Mouse (Mus musculus): ENCODE measurements around the gene Ccdc39. TPM values are rescaled to one million over a fixed set of nuclear protein-coding genes. Genes with fewer than 3 reads are reported as not detected.

Gene Ccdc39
- 1.7 and 1.8 TPM in 2 replicates for polyA plus RNA-seq (2015; fragmentation: Nextera tagmentation; extraction: Ambion mirVana)

DNA sequence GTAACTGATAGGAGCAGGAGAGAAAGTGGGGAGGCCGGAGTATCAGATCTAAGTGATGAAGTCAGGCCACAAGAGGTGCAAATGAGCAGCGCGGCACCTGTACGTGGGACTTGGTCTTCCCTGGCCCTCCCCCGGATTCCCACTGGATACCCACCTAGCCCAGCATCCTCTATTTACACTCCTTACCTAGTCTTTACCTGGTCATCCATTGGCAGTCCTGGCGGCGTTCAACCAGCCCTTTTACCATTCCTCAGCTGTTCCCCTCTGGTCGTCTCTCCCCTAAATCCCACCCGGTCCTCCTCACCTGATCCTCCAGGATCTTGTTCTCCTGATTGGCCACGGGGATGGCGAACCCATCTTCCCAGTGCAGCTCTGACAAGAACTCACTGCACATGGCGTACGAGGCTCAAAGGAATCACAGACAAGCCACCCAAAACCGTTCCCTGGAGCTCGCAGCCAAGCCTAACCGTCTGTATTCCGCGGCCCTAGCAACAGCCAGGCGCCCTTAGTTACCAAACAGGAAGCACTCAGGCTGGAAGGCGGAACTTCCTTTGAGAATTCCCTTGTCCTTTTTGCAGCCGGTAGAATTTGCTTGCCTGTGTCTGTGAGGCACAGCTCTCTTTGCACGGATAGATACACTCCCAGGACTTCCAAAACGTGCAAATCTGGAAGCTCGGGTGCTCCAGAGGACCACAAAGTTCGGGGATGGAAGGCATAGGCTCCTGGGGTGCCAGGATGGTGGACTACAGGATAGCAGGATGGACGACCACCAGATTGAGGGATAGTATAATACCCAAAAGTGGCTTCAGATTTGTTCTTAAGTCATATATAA, at the start of gene Ccdc39:
TSS of gene Ccdc39 (minus strand) at position 510 of the 832 bp plus-strand sequence.
- Histone ChIP-seq H3K4me3 (replicated peaks) (peak within 1 kb of the TSS; percentile 39), H3K27me3 (replicated peaks) (no peaks in the 10 kb centered on the region), H3K4me2 (replicated peaks) (peak within 1 kb of the TSS; percentile 77), H3K27ac (no peak within 1 kb of the TSS), H3K36me3 (no peaks in the 10 kb centered on the region), H3K9ac (peak within 1 kb of the TSS; percentile 40), H3K9me3 (no peaks in the 10 kb centered on the region), H3K4me1 (replicated peaks) (peaks cover 3% of the 10 kb centered on the region; the same call in 1 of the 2 replicates)
- peak; percentile 96 for ATAC-seq
- whole genome bisulfite sequencing, result 6% methylated on average over 26 of the region's 26 CpGs

DNA sequence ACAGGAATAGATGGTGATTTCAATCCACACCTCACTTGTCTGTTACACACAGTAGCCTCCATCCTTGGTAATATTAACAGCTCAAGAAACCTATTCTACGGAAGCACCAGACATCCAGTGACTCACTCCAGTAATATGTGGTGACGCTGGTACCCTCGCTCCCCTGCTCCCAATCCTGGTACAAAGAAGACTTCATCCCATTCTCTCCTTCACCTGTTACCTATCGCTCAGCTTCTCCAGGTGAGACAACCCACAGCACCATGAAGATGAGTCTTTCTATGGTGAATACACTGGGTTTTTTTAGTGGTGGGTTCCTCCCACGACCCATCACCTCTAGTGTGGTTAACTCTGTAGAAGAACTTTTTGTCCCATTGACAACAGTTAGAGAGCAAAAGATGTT, 49.3 kb upstream of the Ccdc39 start:
- no peaks in the 10 kb centered on the region for H3K36me3 ChIP-seq
- no peak overlapping the region for H3K9ac ChIP-seq
- H3K27me3 ChIP-seq (replicated peaks), result no peaks in the 10 kb centered on the region
- H3K9me3 ChIP-seq, result no peaks in the 10 kb centered on the region
- WGBS, result 88% methylated on average over 5 of the region's 5 CpGs
- no peak for ATAC-seq
- H3K4me2 ChIP-seq (replicated peaks), result no peak overlapping the region
- H3K4me1 ChIP-seq (replicated peaks), result no peaks in the 10 kb centered on the region
- no peak overlapping the region for H3K27ac ChIP-seq
- H3K4me3 ChIP-seq (replicated peaks), result no peak overlapping the region

DNA sequence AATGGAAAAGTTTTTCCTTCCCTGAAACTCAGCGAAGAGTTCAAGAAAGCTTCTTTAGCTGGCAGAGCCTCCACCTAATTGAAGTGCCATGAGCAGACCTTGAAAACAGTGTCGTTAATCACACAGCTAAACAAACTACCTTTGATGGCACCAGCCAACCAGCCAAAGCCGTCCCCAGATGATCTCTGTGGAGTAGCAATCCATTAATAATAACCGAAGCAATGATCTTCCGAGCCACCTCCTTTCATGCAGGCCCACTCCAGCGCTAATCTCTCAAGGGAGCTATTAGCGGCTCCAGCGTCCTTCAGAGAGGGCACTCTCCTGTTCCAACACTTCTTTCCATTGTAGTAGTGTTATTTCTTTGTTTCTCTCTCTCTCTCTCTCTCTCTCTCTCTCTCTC, 43.3 kb upstream of the Ccdc39 start:
- no peak overlapping the region for H3K9ac ChIP-seq
- 29% methylated on average over 8 of the region's 8 CpGs for WGBS
- no peak overlapping the region for H3K4me3 ChIP-seq (replicated peaks)
- H3K27ac ChIP-seq, result no peak overlapping the region
- H3K27me3 ChIP-seq (replicated peaks), result no peaks in the 10 kb centered on the region
- no peak for ATAC-seq
- no peaks in the 10 kb centered on the region for H3K9me3 ChIP-seq
- H3K4me2 ChIP-seq (replicated peaks), result no peak overlapping the region
- no peaks in the 10 kb centered on the region for H3K36me3 ChIP-seq
- no peaks in the 10 kb centered on the region for H3K4me1 ChIP-seq (replicated peaks)

DNA sequence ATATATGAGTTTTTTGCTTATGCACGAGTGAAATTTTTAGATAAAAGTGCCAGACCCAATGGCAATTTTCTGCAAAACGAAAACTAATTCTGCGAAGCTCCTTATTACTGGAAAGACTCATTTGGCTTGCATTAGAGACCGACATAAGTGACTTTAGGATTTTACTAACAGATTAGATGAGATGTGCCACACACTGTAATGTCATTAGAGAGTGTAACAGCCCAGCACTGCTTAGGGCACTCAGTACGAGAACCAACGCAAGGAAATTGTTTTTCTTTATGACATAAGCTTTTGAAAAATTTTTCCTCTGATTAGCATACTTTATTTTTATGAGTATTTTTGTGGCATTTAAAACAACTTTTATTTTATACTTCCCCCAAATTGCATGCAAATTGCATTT, 39.0 kb upstream of the Ccdc39 start:
- Histone ChIP-seq H3K36me3 (no peaks in the 10 kb centered on the region), H3K27ac (no peak overlapping the region), H3K9me3 (no peaks in the 10 kb centered on the region), H3K9ac (no peak overlapping the region), H3K4me2 (replicated peaks) (no peak overlapping the region), H3K4me3 (replicated peaks) (no peak overlapping the region), H3K27me3 (replicated peaks) (no peaks in the 10 kb centered on the region), H3K4me1 (replicated peaks) (no peaks in the 10 kb centered on the region)
- WGBS, result 88% methylated on average over 6 of the region's 6 CpGs
- no peak for ATAC-seq

DNA sequence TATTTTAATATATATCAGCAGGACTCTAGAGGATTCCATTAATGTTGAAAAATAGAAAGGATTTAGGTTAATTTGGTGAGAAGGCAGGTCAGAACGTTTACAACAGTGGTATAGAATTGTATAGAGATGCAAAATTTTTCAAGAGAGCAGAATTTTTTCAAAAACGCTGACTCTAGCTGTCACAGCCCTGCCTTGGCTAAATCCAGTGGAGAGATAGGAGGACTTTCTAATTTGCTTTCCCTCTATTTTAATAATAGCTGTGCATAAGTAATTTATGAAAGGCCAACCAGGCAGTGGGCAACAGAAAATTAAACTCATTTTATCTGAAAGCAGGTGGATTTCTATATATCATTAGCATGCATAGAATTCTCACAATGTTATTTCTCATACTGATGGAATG, 38.6 kb upstream of the Ccdc39 start:
- H3K9me3 ChIP-seq, result no peaks in the 10 kb centered on the region
- H3K27ac ChIP-seq, result no peak overlapping the region
- H3K4me3 ChIP-seq (replicated peaks), result no peak overlapping the region
- ATAC-seq, result no peak
- H3K27me3 ChIP-seq (replicated peaks), result no peaks in the 10 kb centered on the region
- no peak overlapping the region for H3K4me2 ChIP-seq (replicated peaks)
- no peaks in the 10 kb centered on the region for H3K4me1 ChIP-seq (replicated peaks)
- H3K9ac ChIP-seq, result no peak overlapping the region
- H3K36me3 ChIP-seq, result no peaks in the 10 kb centered on the region
- WGBS, result 81% methylated on average over 2 of the region's 2 CpGs

DNA sequence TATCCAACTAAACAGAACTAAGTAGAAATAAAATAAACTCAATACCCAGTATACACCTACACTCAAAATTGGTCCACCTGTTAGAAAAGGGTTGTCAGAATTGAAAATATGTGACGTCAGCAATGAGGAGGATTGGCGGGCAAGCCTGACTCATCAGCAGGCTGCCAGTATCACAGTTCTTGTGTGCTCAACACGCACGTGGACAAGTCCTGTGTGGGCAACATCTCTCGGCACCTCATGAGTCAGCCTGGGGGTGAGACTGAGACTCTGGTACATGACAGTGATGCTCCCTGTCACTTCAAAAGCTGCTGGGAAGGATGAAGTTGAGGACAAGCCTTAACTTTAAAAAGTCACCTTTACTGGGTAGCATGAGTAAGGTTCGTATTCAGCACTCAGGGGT, 34.6 kb upstream of the Ccdc39 start:
- Histone ChIP-seq H3K9ac (no peak overlapping the region), H3K27ac (no peak overlapping the region), H3K4me2 (replicated peaks) (no peak overlapping the region), H3K9me3 (no peaks in the 10 kb centered on the region), H3K4me1 (replicated peaks) (no peaks in the 10 kb centered on the region), H3K27me3 (replicated peaks) (no peaks in the 10 kb centered on the region), H3K4me3 (replicated peaks) (no peak overlapping the region), H3K36me3 (no peaks in the 10 kb centered on the region)
- WGBS, result 94% methylated on average over 6 of the region's 6 CpGs
- no peak for ATAC-seq

DNA sequence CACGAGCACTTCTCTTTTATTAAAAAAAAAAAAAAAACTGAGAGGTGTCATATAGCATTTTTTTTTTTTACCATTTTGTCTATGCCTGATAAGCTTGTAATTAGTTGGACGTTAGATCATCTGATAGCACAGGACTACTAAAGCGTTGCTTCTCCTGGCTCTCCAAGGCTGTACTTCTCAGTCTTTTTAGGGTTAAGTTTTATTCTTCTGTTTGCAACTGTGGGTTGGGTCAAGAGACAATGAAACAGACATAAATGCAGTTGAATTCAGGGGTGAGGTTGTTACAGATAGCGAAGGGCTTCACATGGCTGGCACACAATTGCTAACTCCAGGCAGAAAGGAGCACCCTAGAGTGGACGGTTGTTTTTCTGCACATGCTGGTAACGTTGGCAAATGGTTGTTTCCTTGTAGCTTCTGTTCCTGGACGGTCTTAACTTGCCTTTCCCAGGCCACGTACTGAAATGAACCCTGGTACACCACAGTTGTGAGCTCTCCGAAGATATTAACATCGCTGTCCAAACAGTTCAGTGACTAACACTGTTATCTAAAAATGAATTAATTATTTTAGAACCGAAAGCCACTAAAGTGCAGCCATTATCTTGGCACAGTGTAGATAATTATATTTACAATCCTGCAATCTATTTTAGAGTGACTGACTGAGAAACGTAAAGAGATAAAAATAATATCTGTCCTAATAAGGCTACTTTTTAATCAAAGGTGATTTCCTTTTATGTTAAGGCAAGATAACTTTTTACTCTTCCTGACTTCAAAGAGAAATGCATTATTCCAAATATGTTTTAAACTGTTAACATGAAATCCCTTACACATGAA, 30.6 kb upstream of the Ccdc39 start:
- no peak for ATAC-seq
- WGBS, result 54% methylated on average over 12 of the region's 12 CpGs
- H3K4me2 ChIP-seq (replicated peaks), result no peak overlapping the region

DNA sequence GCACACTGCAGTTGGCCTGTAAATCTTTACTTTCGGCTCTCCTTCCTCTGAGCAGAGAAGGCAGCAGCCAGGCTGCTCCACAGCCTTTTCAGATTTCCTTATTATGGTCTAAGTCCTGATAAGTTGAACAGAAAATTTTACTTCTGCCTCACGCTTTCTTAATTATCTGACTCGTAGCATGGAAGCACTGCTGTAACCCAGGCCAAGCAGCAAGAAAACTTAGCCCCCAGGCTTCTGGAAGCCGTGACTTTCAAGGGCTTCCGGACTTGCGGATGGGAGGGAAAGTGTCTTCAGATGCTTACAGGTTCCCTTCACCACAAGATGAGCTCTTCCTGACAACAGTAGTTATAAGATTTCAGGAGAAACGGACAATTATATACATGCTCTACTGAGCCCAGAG, 29.7 kb upstream of the Ccdc39 start:
- Histone ChIP-seq H3K36me3 (no peaks in the 10 kb centered on the region), H3K27me3 (replicated peaks) (no peaks in the 10 kb centered on the region), H3K9me3 (no peaks in the 10 kb centered on the region), H3K4me3 (replicated peaks) (no peak overlapping the region), H3K27ac (no peak overlapping the region), H3K4me1 (replicated peaks) (no peaks in the 10 kb centered on the region), H3K9ac (no peak overlapping the region), H3K4me2 (replicated peaks) (no peak overlapping the region)
- ATAC-seq, result no peak
- 87% methylated on average over 7 of the region's 7 CpGs for WGBS

More for the DNA sequence above, 30.6 kb upstream of the Ccdc39 start:
- Histone ChIP-seq H3K4me1 (replicated peaks) (no peaks in the 10 kb centered on the region), H3K36me3 (no peaks in the 10 kb centered on the region), H3K4me3 (replicated peaks) (no peak overlapping the region), H3K9ac (no peak overlapping the region), H3K9me3 (no peaks in the 10 kb centered on the region), H3K27ac (no peak overlapping the region), H3K27me3 (replicated peaks) (no peaks in the 10 kb centered on the region)

DNA sequence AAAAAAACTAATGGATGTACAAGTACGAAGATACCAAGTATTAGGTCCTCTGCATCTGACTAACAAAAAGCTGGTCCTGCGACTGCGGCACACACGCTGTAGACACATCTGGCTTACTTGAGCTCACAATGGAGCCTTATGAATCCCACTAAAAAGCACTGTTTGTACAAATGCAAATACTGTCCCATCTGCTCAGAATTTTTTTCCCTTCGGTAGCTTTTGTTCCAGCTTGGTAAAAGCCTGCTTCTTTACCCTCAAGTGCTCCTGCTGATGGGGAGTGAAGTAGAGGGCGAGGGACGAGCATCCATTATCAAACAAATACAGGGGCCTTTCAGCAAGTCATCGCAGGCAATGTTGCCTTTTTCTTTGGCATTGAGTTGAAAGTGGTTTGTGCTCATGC, 29.3 kb upstream of the Ccdc39 start:
- no peaks in the 10 kb centered on the region for H3K4me1 ChIP-seq (replicated peaks)
- no peaks in the 10 kb centered on the region for H3K36me3 ChIP-seq
- H3K4me3 ChIP-seq (replicated peaks), result no peak overlapping the region
- no peak overlapping the region for H3K4me2 ChIP-seq (replicated peaks)
- no peaks in the 10 kb centered on the region for H3K27me3 ChIP-seq (replicated peaks)
- ATAC-seq, result no peak
- H3K9ac ChIP-seq, result no peak overlapping the region
- no peaks in the 10 kb centered on the region for H3K9me3 ChIP-seq
- WGBS, result 87% methylated on average over 8 of the region's 8 CpGs
- H3K27ac ChIP-seq, result no peak overlapping the region

DNA sequence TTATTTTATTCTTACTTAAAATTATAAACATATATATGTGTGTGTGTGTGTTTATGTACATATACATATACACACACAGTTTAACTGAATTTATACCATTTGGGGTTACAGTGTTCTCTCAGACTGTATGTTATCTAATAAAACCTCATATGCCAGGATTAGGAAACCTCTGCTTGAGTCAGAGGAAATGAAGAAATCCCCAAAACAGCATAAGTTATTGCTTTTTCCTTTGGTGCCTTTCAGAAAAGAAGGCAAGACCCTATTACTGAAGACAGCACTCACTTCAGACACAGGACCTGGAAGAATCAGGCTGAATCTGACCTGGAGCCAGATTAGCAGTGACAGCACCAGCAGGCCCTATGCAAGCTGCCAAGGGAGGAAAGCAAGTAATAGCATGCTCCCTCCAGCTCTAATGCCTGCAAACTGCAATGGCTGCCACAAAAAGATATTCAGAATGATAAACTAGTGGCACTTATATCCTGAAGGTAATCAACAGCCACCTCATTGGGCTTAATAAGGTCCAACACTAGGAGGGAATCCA, 20.0 kb upstream of the Ccdc39 start:
- H3K9ac ChIP-seq, result no peak overlapping the region
- no peaks in the 10 kb centered on the region for H3K9me3 ChIP-seq
- H3K27ac ChIP-seq, result no peak overlapping the region
- no peak overlapping the region for H3K4me2 ChIP-seq (replicated peaks)
- no peak for ATAC-seq
- H3K4me3 ChIP-seq (replicated peaks), result no peak overlapping the region
- H3K36me3 ChIP-seq, result no peaks in the 10 kb centered on the region
- H3K4me1 ChIP-seq (replicated peaks), result no peaks in the 10 kb centered on the region
- H3K27me3 ChIP-seq (replicated peaks), result no peaks in the 10 kb centered on the region

DNA sequence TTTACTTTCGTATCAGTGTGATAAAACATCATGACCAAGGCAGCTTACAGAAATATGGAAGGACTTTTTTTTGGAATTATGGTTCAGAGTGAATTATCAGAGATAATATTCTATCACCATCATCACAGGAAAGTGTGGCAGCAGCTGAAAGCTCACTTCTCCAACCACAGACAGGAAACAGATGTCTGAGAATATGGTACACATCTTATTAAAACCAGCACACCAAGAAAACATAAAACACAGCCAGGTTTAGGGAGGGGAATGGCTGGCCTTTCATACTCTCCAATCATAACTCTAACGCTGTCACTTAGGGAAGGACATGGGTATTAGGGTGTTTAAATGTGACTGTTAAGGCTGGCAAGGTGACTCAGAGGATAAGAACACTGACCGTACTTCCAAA, 14.8 kb upstream of the Ccdc39 start:
- Histone ChIP-seq H3K36me3 (no peaks in the 10 kb centered on the region), H3K4me2 (replicated peaks) (no peak overlapping the region), H3K9me3 (no peaks in the 10 kb centered on the region), H3K4me3 (replicated peaks) (no peak overlapping the region), H3K4me1 (replicated peaks) (no peaks in the 10 kb centered on the region), H3K9ac (no peak overlapping the region), H3K27me3 (replicated peaks) (no peaks in the 10 kb centered on the region), H3K27ac (no peak overlapping the region)
- WGBS, result 88% methylated on average over 3 of the region's 3 CpGs
- no peak for ATAC-seq

DNA sequence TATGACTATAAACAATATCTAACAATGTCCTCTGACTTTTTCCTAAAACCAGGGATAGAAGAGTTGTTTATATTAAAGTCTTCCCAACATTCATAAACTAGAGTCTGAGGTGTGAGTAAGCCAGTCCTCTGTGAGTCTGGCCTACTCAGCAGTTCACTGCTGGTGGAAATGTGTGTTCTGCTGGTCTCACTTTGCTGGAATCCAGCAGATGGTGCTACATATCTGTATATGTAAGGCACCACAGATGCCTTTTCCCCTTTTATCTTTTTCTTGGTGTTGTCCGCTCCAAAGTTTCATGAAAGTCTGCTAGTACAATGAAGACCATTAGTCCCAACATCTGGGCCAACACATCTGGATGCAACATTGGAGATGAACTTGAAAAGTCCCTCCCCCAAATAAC, 9.0 kb upstream of the Ccdc39 start:
- H3K4me1 ChIP-seq (replicated peaks), result no peaks in the 10 kb centered on the region
- ATAC-seq, result no peak
- 69% methylated on average over 1 of the region's 1 CpGs for WGBS

More for the DNA sequence above, 9.0 kb upstream of the Ccdc39 start:
- H3K4me3 ChIP-seq (replicated peaks), result no peak overlapping the region
- H3K36me3 ChIP-seq, result no peaks in the 10 kb centered on the region
- no peak overlapping the region for H3K27ac ChIP-seq
- no peak overlapping the region for H3K4me2 ChIP-seq (replicated peaks)
- no peak overlapping the region for H3K9ac ChIP-seq
- no peaks in the 10 kb centered on the region for H3K9me3 ChIP-seq
- H3K27me3 ChIP-seq (replicated peaks), result no peaks in the 10 kb centered on the region

All from intestine, embryonic 15.5 days (tissue).